Mouse (Mus musculus): ENCODE results near the gene Slc16a13. TPM values are rescaled to one million over a fixed set of nuclear protein-coding genes. Genes with fewer than 3 reads are reported as not detected.
"Not testable (repeated sequence)": the region's sequence is repeated elsewhere in the genome, so short reads cannot be mapped to it uniquely, and the experiment has no call there.

The Slc16a13 gene
- polyA plus RNA-seq, 1 experiment from 2014 or later: 10.9 TPM

- Histone ChIP-seq H3K27ac (ENCODE audit: low read depth, low read length) (no peak overlapping the region), H3K4me1 (replicated peaks; ENCODE audit: control insufficient read depth, insufficient read depth, low read length) (no peaks in the 10 kb centered on the region), H3K36me3 (ENCODE audit: control insufficient read depth, insufficient read depth, low read length) (no peaks in the 10 kb centered on the region), H3K27me3 (ENCODE audit: control insufficient read depth, insufficient read depth, low read length) (no peaks in the 10 kb centered on the region), H3K4me3 (ENCODE audit: low read depth, low read length) (no peak overlapping the region), H3K4me2 (replicated peaks; ENCODE audit: low read depth, low read length) (no peak overlapping the region), H3K9ac (ENCODE audit: low read depth, low read length) (no peak overlapping the region), H3K9me3 (ENCODE audit: control insufficient read depth, low read length) (no peaks in the 10 kb centered on the region)
- WGBS: 84% methylated on average over 11 of the region's 11 CpGs
- ATAC-seq (ENCODE audit: low FRiP score) (no peak), DNase-seq (ENCODE audit: low spot score) (no peak)
Observed at GRCm38 (mm10) chr11:70178756-70179155, 42.1 kb downstream of the Slc16a13 start.

- no peaks in the 10 kb centered on the region for H3K9me3 ChIP-seq (ENCODE audit: control insufficient read depth, low read length)
- WGBS: 88% methylated on average over 11 of the region's 11 CpGs
- no peak overlapping the region for H3K9ac ChIP-seq (ENCODE audit: low read depth, low read length)
- no peaks in the 10 kb centered on the region for H3K36me3 ChIP-seq (ENCODE audit: control insufficient read depth, insufficient read depth, low read length)
- H3K4me2 ChIP-seq (replicated peaks; ENCODE audit: low read depth, low read length): no peak overlapping the region
- H3K27ac ChIP-seq (ENCODE audit: low read depth, low read length): no peak overlapping the region
- no peaks in the 10 kb centered on the region for H3K27me3 ChIP-seq (ENCODE audit: control insufficient read depth, insufficient read depth, low read length)
- H3K4me1 ChIP-seq (replicated peaks; ENCODE audit: control insufficient read depth, insufficient read depth, low read length): no peaks in the 10 kb centered on the region
- ATAC-seq (ENCODE audit: low FRiP score) (no peak), DNase-seq (ENCODE audit: low spot score) (no peak)
- no peak overlapping the region for H3K4me3 ChIP-seq (ENCODE audit: low read depth, low read length)
Observed at GRCm38 (mm10) chr11:70178311-70178710, 42.6 kb downstream of the Slc16a13 start.

- no peaks in the 10 kb centered on the region for H3K9me3 ChIP-seq (ENCODE audit: control insufficient read depth, low read length)
- H3K9ac ChIP-seq (ENCODE audit: low read depth, low read length): no peak overlapping the region
- peak; percentile 25 for DNase-seq (ENCODE audit: low spot score)
- 73% methylated on average over 8 of the region's 8 CpGs for WGBS
- H3K27ac ChIP-seq (ENCODE audit: low read depth, low read length): no peak overlapping the region
- no peak overlapping the region for H3K4me3 ChIP-seq (ENCODE audit: low read depth, low read length)
- no peaks in the 10 kb centered on the region for H3K27me3 ChIP-seq (ENCODE audit: control insufficient read depth, insufficient read depth, low read length)
- ATAC-seq (ENCODE audit: low FRiP score): no peak
- no peaks in the 10 kb centered on the region for H3K4me1 ChIP-seq (replicated peaks; ENCODE audit: control insufficient read depth, insufficient read depth, low read length)
- H3K36me3 ChIP-seq (ENCODE audit: control insufficient read depth, insufficient read depth, low read length): no peaks in the 10 kb centered on the region
- no peak overlapping the region for H3K4me2 ChIP-seq (replicated peaks; ENCODE audit: low read depth, low read length)
Observed at GRCm38 (mm10) chr11:70177647-70178046, 43.2 kb downstream of the Slc16a13 start.

- DNase-seq (ENCODE audit: low spot score) (no peak), ATAC-seq (ENCODE audit: low FRiP score) (no peak)
- no peak overlapping the region for H3K9ac ChIP-seq (ENCODE audit: low read depth, low read length)
- no peaks in the 10 kb centered on the region for H3K9me3 ChIP-seq (ENCODE audit: control insufficient read depth, low read length)
- H3K4me3 ChIP-seq (ENCODE audit: low read depth, low read length): no peak overlapping the region
- H3K4me2 ChIP-seq (replicated peaks; ENCODE audit: low read depth, low read length): no peak overlapping the region
- H3K27ac ChIP-seq (ENCODE audit: low read depth, low read length): no peak overlapping the region
- no peaks in the 10 kb centered on the region for H3K36me3 ChIP-seq (ENCODE audit: control insufficient read depth, insufficient read depth, low read length)
- H3K4me1 ChIP-seq (replicated peaks; ENCODE audit: control insufficient read depth, insufficient read depth, low read length): no peaks in the 10 kb centered on the region
- H3K27me3 ChIP-seq (ENCODE audit: control insufficient read depth, insufficient read depth, low read length): no peaks in the 10 kb centered on the region
- WGBS: 84% methylated on average over 4 of the region's 4 CpGs
Observed at GRCm38 (mm10) chr11:70174491-70174890, 46.4 kb downstream of the Slc16a13 start.

GRCm38 (mm10) chr11:70172298-70172697 is 48.6 kb downstream of the Slc16a13 start:
- ATAC-seq (ENCODE audit: low FRiP score) (no peak), DNase-seq (ENCODE audit: low spot score) (no peak)
- H3K27ac ChIP-seq (ENCODE audit: low read depth, low read length): no peak overlapping the region
- no peak overlapping the region for H3K4me2 ChIP-seq (replicated peaks; ENCODE audit: low read depth, low read length)
- no peaks in the 10 kb centered on the region for H3K9me3 ChIP-seq (ENCODE audit: control insufficient read depth, low read length)
- no peaks in the 10 kb centered on the region for H3K27me3 ChIP-seq (ENCODE audit: control insufficient read depth, insufficient read depth, low read length)
- no peak overlapping the region for H3K9ac ChIP-seq (ENCODE audit: low read depth, low read length)
- H3K36me3 ChIP-seq (ENCODE audit: control insufficient read depth, insufficient read depth, low read length): no peaks in the 10 kb centered on the region
- no peaks in the 10 kb centered on the region for H3K4me1 ChIP-seq (replicated peaks; ENCODE audit: control insufficient read depth, insufficient read depth, low read length)
- WGBS: 52% methylated on average over 5 of the region's 5 CpGs
- H3K4me3 ChIP-seq (ENCODE audit: low read depth, low read length): no peak overlapping the region

- no peaks in the 10 kb centered on the region for H3K9me3 ChIP-seq (ENCODE audit: control insufficient read depth, low read length)
- H3K4me3 ChIP-seq (ENCODE audit: low read depth, low read length): no peak overlapping the region
- no peaks in the 10 kb centered on the region for H3K27me3 ChIP-seq (ENCODE audit: control insufficient read depth, insufficient read depth, low read length)
- no peaks in the 10 kb centered on the region for H3K4me1 ChIP-seq (replicated peaks; ENCODE audit: control insufficient read depth, insufficient read depth, low read length)
- no peak for ATAC-seq (ENCODE audit: low FRiP score)
- H3K4me2 ChIP-seq (replicated peaks; ENCODE audit: low read depth, low read length): no peak overlapping the region
- H3K27ac ChIP-seq (ENCODE audit: low read depth, low read length): no peak overlapping the region
- no peak overlapping the region for H3K9ac ChIP-seq (ENCODE audit: low read depth, low read length)
- WGBS: 51% methylated on average over 3 of the region's 3 CpGs
- H3K36me3 ChIP-seq (ENCODE audit: control insufficient read depth, insufficient read depth, low read length): no peaks in the 10 kb centered on the region
- peak; percentile 31 for DNase-seq (ENCODE audit: low spot score)
Observed at GRCm38 (mm10) chr11:70171847-70172246, 49.0 kb downstream of the Slc16a13 start.

- Histone ChIP-seq H3K4me1 (replicated peaks; ENCODE audit: control insufficient read depth, insufficient read depth, low read length) (no peaks in the 10 kb centered on the region), H3K9me3 (ENCODE audit: control insufficient read depth, low read length) (no peaks in the 10 kb centered on the region), H3K27me3 (ENCODE audit: control insufficient read depth, insufficient read depth, low read length) (no peaks in the 10 kb centered on the region), H3K27ac (ENCODE audit: low read depth, low read length) (no peak overlapping the region), H3K36me3 (ENCODE audit: control insufficient read depth, insufficient read depth, low read length) (no peaks in the 10 kb centered on the region), H3K4me2 (replicated peaks; ENCODE audit: low read depth, low read length) (no peak overlapping the region), H3K4me3 (ENCODE audit: low read depth, low read length) (no peak overlapping the region), H3K9ac (ENCODE audit: low read depth, low read length) (no peak overlapping the region)
- WGBS: 80% methylated on average over 7 of the region's 7 CpGs
- no peak for ATAC-seq (ENCODE audit: low FRiP score)
- DNase-seq (ENCODE audit: low spot score): no peak
Observed at GRCm38 (mm10) chr11:70171181-70171580, 49.7 kb downstream of the Slc16a13 start.

- Histone ChIP-seq H3K27ac (ENCODE audit: low read depth, low read length) (no peak overlapping the region), H3K4me1 (replicated peaks; ENCODE audit: control insufficient read depth, insufficient read depth, low read length) (no peaks in the 10 kb centered on the region), H3K36me3 (ENCODE audit: control insufficient read depth, insufficient read depth, low read length) (no peaks in the 10 kb centered on the region), H3K9me3 (ENCODE audit: control insufficient read depth, low read length) (no peaks in the 10 kb centered on the region), H3K4me3 (ENCODE audit: low read depth, low read length) (no peak overlapping the region), H3K9ac (ENCODE audit: low read depth, low read length) (no peak overlapping the region), H3K4me2 (replicated peaks; ENCODE audit: low read depth, low read length) (no peak overlapping the region), H3K27me3 (ENCODE audit: control insufficient read depth, insufficient read depth, low read length) (no peaks in the 10 kb centered on the region)
- WGBS: 82% methylated on average over 7 of the region's 7 CpGs
- no peak for DNase-seq (ENCODE audit: low spot score)
- ATAC-seq (ENCODE audit: low FRiP score): no peak
Observed at GRCm38 (mm10) chr11:70170291-70170690, 50.6 kb downstream of the Slc16a13 start.

- not testable (repeated sequence) for DNase-seq (ENCODE audit: low spot score); H3K36me3 ChIP-seq (ENCODE audit: control insufficient read depth, insufficient read depth, low read length); H3K4me1 ChIP-seq (replicated peaks; ENCODE audit: control insufficient read depth, insufficient read depth, low read length); H3K9ac ChIP-seq (ENCODE audit: low read depth, low read length); H3K4me2 ChIP-seq (replicated peaks; ENCODE audit: low read depth, low read length); H3K27me3 ChIP-seq (ENCODE audit: control insufficient read depth, insufficient read depth, low read length); H3K27ac ChIP-seq (ENCODE audit: low read depth, low read length); ATAC-seq (ENCODE audit: low FRiP score); H3K4me3 ChIP-seq (ENCODE audit: low read depth, low read length); H3K9me3 ChIP-seq (ENCODE audit: control insufficient read depth, low read length)
- 92% methylated on average over 7 of the region's 7 CpGs for WGBS
Observed at GRCm38 (mm10) chr11:70169471-70169870, 51.4 kb downstream of the Slc16a13 start.

All from hindbrain, embryonic 11.5 days (tissue).